Mouse (Mus musculus) C2C12 (cell line): Measurements from ENCODE around the gene Gabarap. TPM values are rescaled to one million over a fixed set of nuclear protein-coding genes. Genes with fewer than 3 reads are reported as not detected.

ENCODE experiments used
- H3K27me3 ChIP-seq: one replicate; pipeline ENCODE4 v1.6.1; 2011; ENCODE audit not compliant: control insufficient read depth, insufficient read depth, insufficient read length
- H3K36me3 ChIP-seq: one replicate; pipeline ENCODE4 v1.6.1; 2011; ENCODE audit not compliant: control insufficient read depth, insufficient read depth
- H3K4me3 ChIP-seq: one replicate; pipeline ENCODE4 v1.5.1; 2011; ENCODE audit warnings: mild to moderate bottlenecking, control low read depth; ENCODE audit not compliant: poor library complexity, insufficient read depth, severe bottlenecking
- H3K79me2 ChIP-seq: one replicate; pipeline ENCODE4 v1.6.1; 2011; ENCODE audit not compliant: control insufficient read depth, insufficient read depth
- H3K79me3 ChIP-seq: one replicate; pipeline ENCODE4 v1.6.1; 2011; ENCODE audit warnings: low read depth, control low read depth
- H3ac ChIP-seq: one replicate; pipeline ENCODE3; 2011; ENCODE audit warnings: low read depth; ENCODE audit not compliant: control insufficient read depth, insufficient read length
- CEBPB ChIP-seq: IDR thresholded peaks from one replicate; pipeline ENCODE4 v1.6.1; 2011; ENCODE audit warnings: low read depth, mild to moderate bottlenecking, control low read depth, moderate library complexity
- CTCF ChIP-seq: IDR thresholded peaks from one replicate; pipeline ENCODE4 v1.5.1; 2011; ENCODE audit not compliant: control insufficient read depth, insufficient read depth, insufficient read length
- FOSL1 ChIP-seq: IDR thresholded peaks from one replicate; pipeline ENCODE4 v1.8.0; 2011; ENCODE audit warnings: mild to moderate bottlenecking, low read length; ENCODE audit not compliant: poor library complexity, insufficient read depth, severe bottlenecking
- MAX ChIP-seq: IDR thresholded peaks from one replicate; pipeline ENCODE4 v1.6.1; 2011; ENCODE audit warnings: mild to moderate bottlenecking, control low read depth
- MYOD1 ChIP-seq: IDR thresholded peaks from one replicate; pipeline ENCODE4 v1.6.1; 2011; ENCODE audit warnings: low read depth; ENCODE audit not compliant: control insufficient read depth, insufficient read length
- MYOG ChIP-seq: IDR thresholded peaks from one replicate; pipeline ENCODE4 v1.6.1; 2011; ENCODE audit not compliant: control insufficient read depth, insufficient read length; ENCODE audit errors: extremely low read depth
- USF1 ChIP-seq: IDR thresholded peaks from one replicate; pipeline ENCODE4 v1.6.1; 2011; ENCODE audit warnings: low read depth, mild to moderate bottlenecking, control low read depth, moderate library complexity
- polyA plus RNA-seq: library from polyadenylated mRNA; unstranded; fragments of >200 nt; fragmentation: generic; extraction: Trizol; gene quantifications from one replicate; pipeline ENCODE4 v1.2.1, GENCODE M21; 2012; ENCODE audit warnings: missing spikeins

Gene Gabarap
- polyA plus RNA-seq, 1 experiment, result 362 TPM

- H3K79me2 ChIP-seq, result peaks cover 75% of the 10 kb centered on the region
- peaks cover 62% of the 10 kb centered on the region for H3K36me3 ChIP-seq
- no peaks in the 10 kb centered on the region for H3K27me3 ChIP-seq
- no peak overlapping the region for H3K4me3 ChIP-seq
- TF ChIP-seq MYOD1 (no peak), MYOG (no peak), FOSL1 (no peak), CTCF (no peak), MAX (no peak), CEBPB (no peak), USF1 (no peak)
- H3ac ChIP-seq, result no peak overlapping the region
- H3K79me3 ChIP-seq, result peaks cover 47% of the 10 kb centered on the region
Measured at GRCm38 (mm10) chr11:69984431-69984830, 6.5 kb upstream of the Gabarap start.

DNA sequence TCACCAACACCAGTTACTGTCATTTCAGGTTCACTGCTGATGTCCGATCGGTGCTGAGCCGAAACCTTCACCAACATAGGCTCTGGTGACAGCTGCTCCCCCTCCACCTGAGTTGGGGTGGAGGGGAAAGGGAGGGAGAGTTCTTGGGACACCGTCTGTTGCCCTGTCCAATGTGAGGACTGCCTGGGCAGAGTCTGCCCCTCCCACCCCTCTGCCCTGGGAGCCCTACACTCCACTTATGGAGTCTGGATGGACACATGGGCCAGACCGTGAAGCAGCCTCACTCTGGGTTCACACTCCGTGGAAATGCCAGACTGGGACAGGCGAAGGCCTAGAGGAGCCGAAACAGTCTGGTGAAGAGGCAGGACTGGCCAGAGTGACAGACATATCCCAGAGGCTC lies 994 bp upstream of the Gabarap start:
- TF ChIP-seq MAX (no peak), FOSL1 (no peak), MYOD1 (no peak), CTCF (no peak), CEBPB (no peak), USF1 (no peak), MYOG (no peak)
- no peaks in the 10 kb centered on the region for H3K27me3 ChIP-seq
- no peak overlapping the region for H3K4me3 ChIP-seq
- no peak overlapping the region for H3ac ChIP-seq
- peaks cover 52% of the 10 kb centered on the region for H3K79me2 ChIP-seq
- peaks cover 21% of the 10 kb centered on the region for H3K79me3 ChIP-seq
- peaks cover 78% of the 10 kb centered on the region for H3K36me3 ChIP-seq

GRCm38 (mm10) chr11:69991711-69992110 lies 768 bp downstream of the Gabarap start:
- peak overlapping the region; percentile 79 for H3K4me3 ChIP-seq
- TF ChIP-seq USF1, result no peak
- TF ChIP-seq MAX, result no peak
- TF ChIP-seq CEBPB, result no peak
- no peak for TF ChIP-seq MYOG
- TF ChIP-seq MYOD1, result no peak
- TF ChIP-seq CTCF, result no peak
- no peak for TF ChIP-seq FOSL1
- H3ac ChIP-seq, result peak overlapping the region; percentile 91
- peaks cover 62% of the 10 kb centered on the region for H3K36me3 ChIP-seq
- peaks cover 23% of the 10 kb centered on the region for H3K79me3 ChIP-seq
- peaks cover 51% of the 10 kb centered on the region for H3K79me2 ChIP-seq
- no peaks in the 10 kb centered on the region for H3K27me3 ChIP-seq

- peaks cover 56% of the 10 kb centered on the region for H3K36me3 ChIP-seq
- no peak for TF ChIP-seq MYOG
- TF ChIP-seq MAX, result no peak
Measured at GRCm38 (mm10) chr11:69992396-69992795, 1.5 kb downstream of the Gabarap start.

DNA sequence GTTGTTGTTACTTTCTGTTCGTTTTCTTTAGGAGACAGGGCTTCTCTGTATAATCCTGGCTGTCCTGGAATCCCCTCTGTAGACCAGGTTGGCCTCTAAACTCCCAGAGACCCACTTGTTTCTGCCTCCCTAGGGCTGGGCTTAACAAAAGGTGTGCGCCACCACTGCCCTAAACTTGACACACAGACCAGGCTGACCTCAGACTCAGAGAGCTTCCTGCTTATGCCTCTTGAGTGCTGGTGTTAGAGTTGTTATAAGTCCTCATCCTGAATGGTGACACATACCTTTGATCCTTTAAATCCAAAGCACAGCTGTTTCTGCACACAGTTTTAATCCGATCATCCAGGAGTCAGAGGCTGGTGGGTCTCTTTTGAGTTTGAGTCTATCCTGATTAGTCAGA lies 2.0 kb downstream of the Gabarap start:
- Histone ChIP-seq H3K4me3 (peak overlapping the region; percentile 7), H3K79me3 (peaks cover 27% of the 10 kb centered on the region), H3K79me2 (peaks cover 50% of the 10 kb centered on the region), H3K36me3 (peaks cover 56% of the 10 kb centered on the region), H3K27me3 (no peaks in the 10 kb centered on the region), H3ac (no peak overlapping the region)
- TF ChIP-seq CTCF (no peak), MYOD1 (no peak), USF1 (no peak), MYOG (no peak), CEBPB (no peak), MAX (no peak), FOSL1 (no peak)

More at GRCm38 (mm10) chr11:69992396-69992795, 1.5 kb downstream of the Gabarap start:
- H3K79me3 ChIP-seq, result peaks cover 24% of the 10 kb centered on the region
- H3K79me2 ChIP-seq, result peaks cover 50% of the 10 kb centered on the region
- H3ac ChIP-seq, result peak overlapping the region; percentile 51
- H3K27me3 ChIP-seq, result no peaks in the 10 kb centered on the region
- peak overlapping the region; percentile 79 for H3K4me3 ChIP-seq

DNA sequence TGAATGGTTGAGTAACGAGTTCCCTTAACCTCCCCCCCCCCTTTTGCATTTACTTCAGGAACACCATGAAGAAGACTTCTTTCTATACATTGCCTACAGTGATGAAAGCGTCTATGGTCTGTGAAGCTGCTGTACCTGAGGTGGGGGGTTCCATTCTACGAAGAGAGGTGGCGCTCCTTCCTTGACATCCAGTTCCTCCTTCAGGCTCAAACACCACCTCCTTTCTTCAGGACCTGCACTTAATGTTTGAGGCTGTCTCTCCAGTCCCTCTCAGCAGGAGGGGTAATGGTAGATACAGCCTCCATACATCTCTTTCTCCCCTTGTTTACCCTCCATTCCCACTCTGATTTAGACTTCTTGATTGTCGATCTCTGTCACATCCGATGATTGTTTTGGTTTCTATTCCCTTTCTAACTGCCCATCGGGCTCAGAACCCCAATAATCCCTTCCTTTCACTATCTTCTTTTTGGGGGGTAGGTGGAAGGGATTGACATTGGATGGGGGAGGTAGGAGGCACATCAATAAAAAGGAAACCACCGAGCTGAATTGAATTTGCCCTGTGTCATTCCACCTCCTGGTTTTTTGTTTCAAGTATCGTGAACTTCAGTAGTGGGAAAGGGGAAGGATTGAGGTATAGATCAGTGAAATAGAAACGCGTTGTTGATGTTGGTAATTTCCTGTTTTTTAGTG lies 3.6 kb downstream of the Gabarap start:
- Histone ChIP-seq H3K79me3 (peaks cover 36% of the 10 kb centered on the region), H3K79me2 (peaks cover 62% of the 10 kb centered on the region), H3ac (no peak overlapping the region), H3K27me3 (no peaks in the 10 kb centered on the region), H3K36me3 (peaks cover 56% of the 10 kb centered on the region), H3K4me3 (no peak overlapping the region)
- TF ChIP-seq CEBPB (no peak), CTCF (no peak), MYOD1 (no peak), USF1 (no peak), MYOG (no peak), MAX (no peak), FOSL1 (no peak)
